Mouse (Mus musculus) liver, postnatal 0 days (tissue): ENCODE results near the gene Eif3g. TPM values are rescaled to one million over a fixed set of nuclear protein-coding genes. Genes with fewer than 3 reads are reported as not detected.

Experiments
- ATAC-seq: fragments of 200-750 bp; cut with Nextera tagmentation; 2 replicates; pipeline ENCODE4 v1.8.0; 2017; ENCODE audit warnings: mild to moderate bottlenecking, moderate library complexity
- DNase-seq: peaks from one replicate; pipeline ENCODE4 v3.0.0-alpha.2; 2016
- H3K27ac ChIP-seq: fragments of 300-500 bp; sonication (generic); 2 replicates; pipeline ENCODE4 v1.5.1; 2014; ENCODE audit warnings: antibody characterized with exemption, moderate library complexity, mild to moderate bottlenecking, low read depth
- H3K27me3 ChIP-seq: fragments of 300-500 bp; sonication (generic); 2 replicates; pipeline ENCODE4 v1.6.1; 2014; ENCODE audit warnings: low read length, control low read depth, mixed read lengths; ENCODE audit not compliant: insufficient read depth
- H3K36me3 ChIP-seq: fragments of 300-500 bp; sonication (generic); replicated peaks from 2 replicates; pipeline ENCODE4 v1.6.1; 2014; ENCODE audit warnings: mild to moderate bottlenecking, control low read depth, low read length, moderate library complexity, mixed read lengths; ENCODE audit not compliant: insufficient read depth
- H3K4me1 ChIP-seq: fragments of 300-500 bp; sonication (generic); 2 replicates; pipeline ENCODE4 v1.6.1; 2014; ENCODE audit warnings: antibody characterized with exemption, mild to moderate bottlenecking, control low read depth; ENCODE audit not compliant: insufficient read depth
- H3K4me2 ChIP-seq: fragments of 300-500 bp; sonication (generic); 2 replicates; pipeline ENCODE4 v1.6.1; 2014; ENCODE audit warnings: low read depth, mild to moderate bottlenecking, low read length, moderate library complexity, mixed read lengths
- H3K4me3 ChIP-seq: fragments of 300-500 bp; sonication (generic); 2 replicates; pipeline ENCODE4 v1.5.1; 2014; ENCODE audit warnings: low read depth, low read length
- H3K9ac ChIP-seq: fragments of 300-500 bp; sonication (generic); replicated peaks from 2 replicates; pipeline ENCODE4 v1.6.1; 2014; ENCODE audit warnings: mild to moderate bottlenecking, moderate library complexity
- H3K9me3 ChIP-seq: fragments of 300-500 bp; sonication (generic); 2 replicates; pipeline ENCODE4 v1.6.1; 2016; ENCODE audit warnings: mild to moderate bottlenecking, control low read depth, low read length, mixed read lengths
- CTCF ChIP-seq: sonication (generic); IDR thresholded peaks from 2 replicates; pipeline ENCODE4 v1.5.1; 2016; ENCODE audit warnings: antibody characterized with exemption, low read depth
- EP300 ChIP-seq: IDR thresholded peaks from 2 replicates; pipeline ENCODE4 v1.6.1; 2016; ENCODE audit warnings: antibody characterized with exemption, low read depth, mild to moderate bottlenecking
- WGBS: fragments of 180-500 bp; shearing (Covaris S2); extraction: QIAGEN DNeasy Blood & Tissue Kit; methylation state at CpG from one replicate; pipeline ENCODE4 v1.1.7; 2014; ENCODE audit not compliant: insufficient replicate concordance; 5-methylcytosine and 5-hydroxymethylcytosine counted together
- microRNA-seq: library from miRNA; unstranded; fragments of <30 nt; microRNA quantifications from one replicate; pipeline ENCODE4, GENCODE M21; 2016
- polyA plus RNA-seq: library from polyadenylated mRNA; unstranded; fragments of >200 nt; fragmentation: Nextera tagmentation; extraction: Ambion mirVana; gene quantifications from 2 replicates; pipeline ENCODE4 v1.2.1, GENCODE M21; 2015

Eif3g gene
- polyA plus RNA-seq, 1 experiment from 2014 or later, result 128 TPM

GRCm38 (mm10) chr9:20850179-20850578 is 48.2 kb downstream of the Eif3g start:
- no peak overlapping the region for H3K4me3 ChIP-seq
- DNase-seq (no peak), ATAC-seq (no peak)
- no peaks in the 10 kb centered on the region for H3K9me3 ChIP-seq
- no peak overlapping the region for H3K9ac ChIP-seq
- TF ChIP-seq EP300, result no peak
- TF ChIP-seq CTCF, result no peak
- no peaks in the 10 kb centered on the region for H3K27me3 ChIP-seq
- WGBS, result 83% methylated on average over 2 of the region's 2 CpGs
- no peaks in the 10 kb centered on the region for H3K36me3 ChIP-seq
- H3K4me1 ChIP-seq, result no peaks in the 10 kb centered on the region
- H3K27ac ChIP-seq, result no peak overlapping the region
- no peak overlapping the region for H3K4me2 ChIP-seq

Small RNAs within 50 kb of the gene (microRNA-seq; reads per million reads assigned to microRNA genes)
- gene Mir7081, result not detected

Other genes starting within 250 kb of the Eif3g start
- gene Pin1, start 246.5 kb downstream of the Eif3g start, polyA plus RNA-seq, result 15.0 and 15.5 TPM in 2 replicates
- 0.20 and 0.34 TPM in 2 replicates for gene Olfm2, start 152.3 kb downstream of the Eif3g start, polyA plus RNA-seq
- gene Col5a3, start 83.6 kb downstream of the Eif3g start, polyA plus RNA-seq, result 0.83 and 1.0 TPM in 2 replicates
- not detected in 2 replicates for gene Rdh8, start 80.1 kb downstream of the Eif3g start, polyA plus RNA-seq
- gene A230050P20Rik, start 30.0 kb downstream of the Eif3g start, polyA plus RNA-seq, result 3.5 and 5.4 TPM in 2 replicates
- 16.6 TPM in 2 replicates for gene Angptl6, start 18.9 kb downstream of the Eif3g start, polyA plus RNA-seq
- 32.4 and 32.5 TPM in 2 replicates for gene Ppan, start 10.4 kb downstream of the Eif3g start, polyA plus RNA-seq
- 20.3 and 24.5 TPM in 2 replicates for gene Dnmt1, start 61.3 kb upstream of the Eif3g start, polyA plus RNA-seq
- 2.4 and 3.1 TPM in 2 replicates for gene S1pr2, start 78.2 kb upstream of the Eif3g start, polyA plus RNA-seq
- 54.6 and 55.0 TPM in 2 replicates for gene Mrpl4, start 104.1 kb upstream of the Eif3g start, polyA plus RNA-seq
- gene Icam1, start 117.4 kb upstream of the Eif3g start, polyA plus RNA-seq, result 12.7 and 13.6 TPM in 2 replicates
- 57.7 and 58.5 TPM in 2 replicates for gene Icam4, start 130.8 kb upstream of the Eif3g start, polyA plus RNA-seq
- 0.05 and 0.08 TPM in 2 replicates for gene Icam5, start 133.4 kb upstream of the Eif3g start, polyA plus RNA-seq
- 0.51 TPM in 1 of 2 replicates, not detected in the other for gene Zglp1, start 168.5 kb upstream of the Eif3g start, polyA plus RNA-seq
- gene Gm49373, start 174.5 kb upstream of the Eif3g start, polyA plus RNA-seq, result 0.06 and 0.11 TPM in 2 replicates
- 26.7 and 29.9 TPM in 2 replicates for gene Fdx1l, start 175.0 kb upstream of the Eif3g start, polyA plus RNA-seq
- gene Gm38431, start 193.4 kb upstream of the Eif3g start, polyA plus RNA-seq, result 0.40 and 0.61 TPM in 2 replicates
- 8.3 and 9.5 TPM in 2 replicates for gene Raver1, start 193.4 kb upstream of the Eif3g start, polyA plus RNA-seq
- 4.5 and 5.4 TPM in 2 replicates for gene Tyk2, start 232.6 kb upstream of the Eif3g start, polyA plus RNA-seq